Mouse (Mus musculus) thymus, adult 2 months (tissue): ENCODE measurements around the gene Cdkl3.

Source experiments
- CTCF ChIP-seq: fragments of 200-500 bp; IDR thresholded peaks from 2 replicates; pipeline ENCODE4 v1.5.1; 2012; ENCODE audit warnings: mild to moderate bottlenecking, control low read depth, low read length, moderate library complexity, borderline replicate concordance; ENCODE audit not compliant: control insufficient read depth, poor library complexity, insufficient read depth; ENCODE audit errors: extremely low read depth
- POLR2A ChIP-seq: fragments of 200-500 bp; IDR thresholded peaks from 2 replicates; pipeline ENCODE4 v1.6.1; 2012; ENCODE audit warnings: mild to moderate bottlenecking, low read length, control low read depth, moderate library complexity; ENCODE audit not compliant: control insufficient read depth, poor library complexity, insufficient read depth; ENCODE audit errors: extremely low read depth

DNA sequence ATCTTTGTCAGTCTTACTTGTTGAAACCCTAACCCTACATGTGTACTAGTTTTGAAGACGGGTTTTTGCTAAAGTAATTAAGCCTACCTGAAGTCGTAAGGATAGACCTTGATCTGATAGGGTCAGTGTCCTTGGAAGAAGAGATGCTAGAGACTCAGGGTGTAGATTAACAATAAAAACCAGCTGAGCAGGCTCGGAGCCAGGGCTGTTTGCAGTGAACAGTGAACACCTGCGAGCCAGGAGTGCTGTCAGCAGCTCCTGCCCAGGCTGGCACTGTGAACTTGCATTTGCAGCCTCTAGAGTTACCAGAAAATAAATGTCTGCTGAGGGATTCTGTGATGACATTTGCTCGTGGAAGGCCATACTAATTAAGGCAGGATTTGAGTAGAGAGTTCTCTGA, 55.0 kb downstream of the Cdkl3 start:
- TF ChIP-seq CTCF: no peak
- no peak for TF ChIP-seq POLR2A
